12 mouse cellular contexts compared by ENCODE assay signal in genomic region chr3:121483266-121484161, GRCm38 (mm10). TPM values are rescaled to one million over a fixed set of nuclear protein-coding genes. Genes with fewer than 3 reads are reported as not detected.
DNase-seq lines count a peak whose midpoint lies in the region; ATAC-seq and TF ChIP-seq lines count a peak whose summit lies in the region.
"Had no signal": no experiment of that assay in that cellular context is flagged by ENCODE, and none has a peak within 500 bp of the region (broad histone marks: within the 10 kb centered on the region; RNA-seq: fewer than 3 reads in every experiment).

No protein-coding gene starts in this region.

- no peak overlapping the region for H3K4me2 ChIP-seq in forebrain, embryonic 15.5 days (replicated peaks)
- H3K4me2 ChIP-seq in midbrain, embryonic 12.5 days (replicated peaks) = peak overlapping the region; percentile 34
- no peak overlapping the region for H3K4me2 ChIP-seq in liver, embryonic 12.5 days
- H3K4me2 ChIP-seq: embryonic facial prominence, embryonic 12.5 days had no signal

- no peak for ATAC-seq in forebrain, embryonic 15.5 days (replicated peaks)
- peak; percentile 34 for ATAC-seq in midbrain, embryonic 12.5 days (ENCODE audit: low FRiP score, low read depth)
- ATAC-seq in liver, embryonic 12.5 days = no peak
- ATAC-seq: activated CD4-positive, CD25-positive, alpha-beta regulatory T cell, adult 4 months had no signal

- WGBS in embryonic facial prominence, embryonic 10.5 days = 72% methylated on average over 25 of the region's 25 CpGs
- 54% methylated on average over 25 of the region's 25 CpGs for WGBS in forebrain, embryonic 15.5 days
- 49% methylated on average over 25 of the region's 25 CpGs for WGBS in midbrain, embryonic 12.5 days
- 61% methylated on average over 25 of the region's 25 CpGs for WGBS in liver, embryonic 12.5 days (ENCODE audit: insufficient replicate concordance)

- TF ChIP-seq CTCF in left cerebral cortex, adult 2 months (IDR thresholded peaks at IDR 0.05) = no peak

- H3K9me3 ChIP-seq in embryonic facial prominence, embryonic 10.5 days = no peaks in the 10 kb centered on the region
- H3K9me3 ChIP-seq in forebrain, embryonic 15.5 days = no peaks in the 10 kb centered on the region
- H3K9me3 ChIP-seq in midbrain, embryonic 12.5 days = no peaks in the 10 kb centered on the region
- H3K9me3 ChIP-seq in liver, embryonic 12.5 days (replicated peaks) = no peaks in the 10 kb centered on the region
- H3K9me3 ChIP-seq: embryonic facial prominence, embryonic 12.5 days had no signal

- DNase-seq in left cerebral cortex, adult 2 months (ENCODE audit: extremely low spot score in 1 of 2, low spot score in 2 of 2) = peak; percentile 24 to 39
- no peak for DNase-seq in left cerebral cortex, postnatal 14 days (ENCODE audit: low spot score in 2 of 2)
- no peak for DNase-seq in embryonic facial prominence, embryonic 10.5 days (ENCODE audit: low spot score)
- no peak for DNase-seq in thymus, postnatal 14 days
- DNase-seq: cerebellum, adult 11 months had no signal

- intact Hi-C loops in left cerebral cortex, adult 2 months (cut with DNase I) = no loop called here
- intact Hi-C loops in left cerebral cortex, postnatal 14 days (cut with DNase I) = no loop called here

- no peaks in the 10 kb centered on the region for H3K36me3 ChIP-seq in embryonic facial prominence, embryonic 10.5 days (replicated peaks)
- no peaks in the 10 kb centered on the region for H3K36me3 ChIP-seq in forebrain, embryonic 15.5 days
- no peaks in the 10 kb centered on the region for H3K36me3 ChIP-seq in midbrain, embryonic 12.5 days
- no peaks in the 10 kb centered on the region for H3K36me3 ChIP-seq in liver, embryonic 12.5 days
- H3K36me3 ChIP-seq: embryonic facial prominence, embryonic 12.5 days had no signal

- no peak overlapping the region for H3K9ac ChIP-seq in forebrain, embryonic 15.5 days (replicated peaks)
- H3K9ac ChIP-seq in midbrain, embryonic 12.5 days (replicated peaks) = 0 out of 2 replicates have a peak overlapping the region, but pooled peaks have one; percentile 7
- H3K9ac ChIP-seq in liver, embryonic 12.5 days = no peak overlapping the region
- H3K9ac ChIP-seq: embryonic facial prominence, embryonic 12.5 days; liver, embryonic 14.5 days had no signal

- no peak overlapping the region for H3K4me3 ChIP-seq in left cerebral cortex, adult 2 months
- no peak overlapping the region for H3K4me3 ChIP-seq in embryonic facial prominence, embryonic 10.5 days
- H3K4me3 ChIP-seq in forebrain, embryonic 15.5 days = no peak overlapping the region
- no peak overlapping the region for H3K4me3 ChIP-seq in midbrain, embryonic 12.5 days
- H3K4me3 ChIP-seq in liver, embryonic 12.5 days = no peak overlapping the region
- H3K4me3 ChIP-seq: embryonic facial prominence, embryonic 12.5 days had no signal

- no peak overlapping the region for H3K27ac ChIP-seq in left cerebral cortex, adult 2 months
- peak overlapping the region; percentile 40; the same call in 1 of the 2 replicates for H3K27ac ChIP-seq in embryonic facial prominence, embryonic 10.5 days (replicated peaks)
- peak overlapping the region; percentile 16 for H3K27ac ChIP-seq in forebrain, embryonic 15.5 days (replicated peaks)
- peak overlapping the region; percentile 27; the same call in 1 of the 2 replicates for H3K27ac ChIP-seq in midbrain, embryonic 12.5 days (replicated peaks)
- no peak overlapping the region for H3K27ac ChIP-seq in liver, embryonic 12.5 days
- H3K27ac ChIP-seq: liver, embryonic 14.5 days had no signal

- H3K27me3 ChIP-seq in embryonic facial prominence, embryonic 10.5 days (replicated peaks; ENCODE audit: low read depth, poor library complexity, severe bottlenecking) = peaks cover 17% of the 10 kb centered on the region
- H3K27me3 ChIP-seq in forebrain, embryonic 15.5 days = no peaks in the 10 kb centered on the region
- H3K27me3 ChIP-seq in midbrain, embryonic 12.5 days = peaks cover 10% of the 10 kb centered on the region; the same call in 1 of the 2 replicates
- H3K27me3 ChIP-seq in liver, embryonic 12.5 days (replicated peaks) = peaks cover 4% of the 10 kb centered on the region; the same call in 1 of the 2 replicates
- H3K27me3 ChIP-seq: embryonic facial prominence, embryonic 12.5 days had no signal

- peaks cover 50% of the 10 kb centered on the region for H3K4me1 ChIP-seq in embryonic facial prominence, embryonic 10.5 days
- H3K4me1 ChIP-seq in forebrain, embryonic 15.5 days = peaks cover 36% of the 10 kb centered on the region
- peaks cover 33% of the 10 kb centered on the region for H3K4me1 ChIP-seq in midbrain, embryonic 12.5 days
- H3K4me1 ChIP-seq in liver, embryonic 12.5 days = peaks cover 29% of the 10 kb centered on the region

RNA-seq across cellular contexts. Expression of gene Slc44a3, which starts 48.7 kb away (rescaled TPM):
- not detected for total RNA-seq in left cerebral cortex, adult 2 months (2021)
- not detected for total RNA-seq in left cerebral cortex, postnatal 14 days (2021)
- 0.83 and 1.6 TPM in 2 replicates for polyA plus RNA-seq in embryonic facial prominence, embryonic 10.5 days (2016; fragmentation: Nextera tagmentation; extraction: Ambion mirVana)
- polyA plus RNA-seq in forebrain, embryonic 15.5 days (2015; fragmentation: Nextera tagmentation; extraction: Ambion mirVana) = 0.75 and 1.1 TPM in 2 replicates
- polyA plus RNA-seq in midbrain, embryonic 12.5 days (2016; fragmentation: Nextera tagmentation; extraction: Ambion mirVana) = 0.27 and 1.0 TPM in 2 replicates
- polyA plus RNA-seq in liver, embryonic 12.5 days (2016; fragmentation: Nextera tagmentation; extraction: Ambion mirVana) = 3.7 and 3.9 TPM in 2 replicates
- total RNA-seq: hematopoietic stem cell, adult 5-6 weeks had no signal
- polyA plus RNA-seq: activated CD4-positive, CD25-positive, alpha-beta regulatory T cell, adult 4 months had no signal

RNA-seq across cellular contexts. Expression of gene Cnn3, which starts 57.2 kb away (rescaled TPM):
- 10 to 100 TPM; 61.0 to 64.7 TPM for total RNA-seq in left cerebral cortex, adult 2 months (2021)
- 10 to 100 TPM; 65.0 to 67.9 TPM for total RNA-seq in left cerebral cortex, postnatal 14 days (2021)
- polyA plus RNA-seq in embryonic facial prominence, embryonic 10.5 days (2016; fragmentation: Nextera tagmentation; extraction: Ambion mirVana) = 864 and 874 TPM in 2 replicates
- 645 and 663 TPM in 2 replicates for polyA plus RNA-seq in forebrain, embryonic 15.5 days (2015; fragmentation: Nextera tagmentation; extraction: Ambion mirVana)
- 905 and 975 TPM in 2 replicates for polyA plus RNA-seq in midbrain, embryonic 12.5 days (2016; fragmentation: Nextera tagmentation; extraction: Ambion mirVana)
- polyA plus RNA-seq in liver, embryonic 12.5 days (2016; fragmentation: Nextera tagmentation; extraction: Ambion mirVana) = 138 and 143 TPM in 2 replicates

Comparison
In these comparisons a context has a peak if more than half of its experiments do, and no peak if none do; other contexts are left out.
1. DNase-seq: peak in left cerebral cortex, adult 2 months (2 of 2); none in left cerebral cortex, postnatal 14 days (0 of 2), embryonic facial prominence, embryonic 10.5 days (single experiment) and thymus, postnatal 14 days (single experiment).
2. H3K27ac ChIP-seq: peak in embryonic facial prominence, embryonic 10.5 days (single experiment), forebrain, embryonic 15.5 days (single experiment) and midbrain, embryonic 12.5 days (single experiment); none in left cerebral cortex, adult 2 months (single experiment) and liver, embryonic 12.5 days (single experiment).